Mouse (Mus musculus) liver, embryonic 14.5 days (tissue): ENCODE measurements at regions not wholly inside any gene's neighbourhood (a gene's known extent, or its start where the extent isn't known, plus 50 kb on each side); places are given as distances from the start of the nearest gene placed in this dataset.
"Not testable (repeated sequence)": the region's sequence is repeated elsewhere in the genome, so short reads cannot be mapped to it uniquely, and the experiment has no call there.

Experiments
- ATAC-seq: fragments of 200-750 bp; cut with Nextera tagmentation; 2 replicates; pipeline ENCODE4 v1.8.0; 2017; ENCODE audit warnings: moderate number of reproducible peaks, mild to moderate bottlenecking, moderate library complexity; ENCODE audit not compliant: insufficient read depth
- DNase-seq, 3 experiments: peaks; one replicate each; pipeline ENCODE4 v3.0.0-alpha.2; 2012 to 2013; ENCODE audit warnings: low read depth in 3 of 3, low spot score in 3 of 3
- H3K27ac ChIP-seq: fragments of 300-500 bp; sonication (generic); 2 replicates; pipeline ENCODE4 v1.5.1; 2014; ENCODE audit warnings: moderate library complexity, mild to moderate bottlenecking, control low read depth, inconsistent platforms
- H3K27me3 ChIP-seq: fragments of 300-500 bp; sonication (generic); 2 replicates; pipeline ENCODE4 v1.6.1; 2014; ENCODE audit warnings: mild to moderate bottlenecking, low read length, moderate library complexity; ENCODE audit not compliant: control insufficient read depth, insufficient read depth
- H3K36me3 ChIP-seq: fragments of 300-500 bp; sonication (generic); replicated peaks from 2 replicates; pipeline ENCODE4 v1.6.1; 2014; ENCODE audit warnings: low read depth; ENCODE audit not compliant: control insufficient read depth, insufficient read depth
- H3K4me1 ChIP-seq, 2 experiments: fragments of 200-500 bp in 1 of 2; fragments of 300-500 bp in 1 of 2; sonication (generic) in 1 of 2; replicated peaks; 2 replicates each; pipeline ENCODE4 v1.6.1; 2012 to 2014; ENCODE audit warnings: antibody characterized with exemption in 1 of 2, inconsistent platforms in 1 of 2, low read length in 1 of 2; ENCODE audit not compliant: control insufficient read depth in 2 of 2, insufficient read depth in 2 of 2
- H3K4me2 ChIP-seq: fragments of 300-500 bp; sonication (generic); 2 replicates; pipeline ENCODE4 v1.6.1; 2014; ENCODE audit warnings: low read depth, mild to moderate bottlenecking, control low read depth, moderate library complexity
- H3K4me3 ChIP-seq, 2 experiments: fragments of 200-500 bp in 1 of 2; fragments of 300-500 bp in 1 of 2; sonication (generic) in 1 of 2; 2 replicates each; pipeline ENCODE4 v1.5.1; 2012 to 2014; ENCODE audit warnings: low read depth in 2 of 2, low read length in 2 of 2, mild to moderate bottlenecking in 2 of 2, control low read depth in 1 of 2, inconsistent platforms in 1 of 2, moderate library complexity in 1 of 2; ENCODE audit not compliant: insufficient read depth in 1 of 2
- H3K9ac ChIP-seq: fragments of 300-500 bp; sonication (generic); replicated peaks from 2 replicates; pipeline ENCODE4 v1.6.1; 2014; ENCODE audit warnings: mild to moderate bottlenecking, control low read depth, moderate library complexity
- H3K9me3 ChIP-seq: fragments of 300-500 bp; sonication (generic); 2 replicates; pipeline ENCODE4 v1.6.1; 2016; ENCODE audit warnings: low read length, mixed read lengths; ENCODE audit not compliant: control insufficient read depth
- CTCF ChIP-seq: IDR thresholded peaks from 2 replicates; pipeline ENCODE4 v1.5.1; 2016; ENCODE audit warnings: antibody characterized with exemption, low read depth, control low read depth
- EP300 ChIP-seq: IDR thresholded peaks from 2 replicates; pipeline ENCODE4 v1.6.1; 2016; ENCODE audit warnings: antibody characterized with exemption, low read depth
- WGBS: fragments of 180-500 bp; shearing (Covaris S2); extraction: QIAGEN DNeasy Blood & Tissue Kit; methylation state at CpG from one replicate; pipeline ENCODE4 v1.1.7; 2014; ENCODE audit not compliant: insufficient replicate concordance; 5-methylcytosine and 5-hydroxymethylcytosine counted together

DNA sequence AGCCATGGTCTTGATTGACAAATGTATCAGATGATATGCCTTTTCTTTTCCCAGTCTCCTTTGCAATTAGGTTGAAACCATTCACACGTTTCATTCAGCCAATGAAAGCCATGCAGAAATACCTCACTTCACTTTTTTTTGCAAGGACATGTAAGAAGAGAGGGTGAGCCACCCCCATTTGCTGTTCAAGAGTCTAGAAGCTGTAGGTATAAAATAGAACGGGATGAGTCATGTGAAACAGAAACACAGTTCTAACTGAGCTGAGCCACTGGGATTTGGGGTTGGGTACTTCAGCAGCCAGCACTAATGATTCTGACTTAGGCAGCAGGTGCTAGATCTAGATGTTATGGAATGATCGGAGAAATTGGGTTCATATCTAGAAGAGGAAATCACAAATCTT is 93.9 kb downstream of the Dusp6 start:
- no peaks in the 10 kb centered on the region for H3K9me3 ChIP-seq
- H3K27me3 ChIP-seq = no peaks in the 10 kb centered on the region
- H3K4me2 ChIP-seq = no peak overlapping the region
- DNase-seq (no peak), ATAC-seq (no peak)
- H3K36me3 ChIP-seq = no peaks in the 10 kb centered on the region
- 0 out of 4 replicates have a peak, but pooled peaks cover 0 to 2% of the 10 kb centered on the region in 2 experiments for H3K4me1 ChIP-seq
- TF ChIP-seq CTCF (no peak), EP300 (no peak)
- no peak overlapping the region for H3K27ac ChIP-seq
- 56% methylated on average over 3 of the region's 3 CpGs for WGBS
- H3K9ac ChIP-seq = no peak overlapping the region
- H3K4me3 ChIP-seq = no peak overlapping the region

DNA sequence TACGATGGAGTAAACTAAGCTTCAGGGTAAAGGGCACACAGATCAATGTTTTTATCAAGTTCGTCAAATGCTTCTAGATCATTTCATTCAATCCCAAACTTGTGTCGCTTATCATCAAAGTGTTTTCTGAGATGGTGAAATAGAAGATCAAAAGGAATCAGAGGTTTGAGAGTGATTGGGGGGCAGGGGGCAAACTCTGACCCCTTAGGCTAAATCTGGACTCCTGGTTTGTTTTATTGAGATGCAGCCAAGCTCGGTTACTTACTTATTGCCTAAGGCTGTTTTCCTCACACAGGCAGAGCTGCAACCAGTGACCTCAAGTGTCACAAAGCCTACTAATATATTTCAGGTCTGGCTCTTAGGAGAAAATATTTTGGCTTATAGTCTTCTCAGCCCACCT is 94.3 kb downstream of the Dusp6 start:
- WGBS = 64% methylated on average over 4 of the region's 4 CpGs
- no peaks in the 10 kb centered on the region for H3K36me3 ChIP-seq
- no peaks in the 10 kb centered on the region for H3K27me3 ChIP-seq
- no peak overlapping the region for H3K9ac ChIP-seq
- no peak overlapping the region for H3K4me2 ChIP-seq
- no peak overlapping the region for H3K4me3 ChIP-seq
- H3K4me1 ChIP-seq = 0 out of 4 replicates have a peak, but pooled peaks cover 0 to 2% of the 10 kb centered on the region in 2 experiments
- TF ChIP-seq CTCF (no peak), EP300 (no peak)
- DNase-seq = no peak
- ATAC-seq = no peak
- H3K9me3 ChIP-seq = no peaks in the 10 kb centered on the region
- H3K27ac ChIP-seq = no peak overlapping the region

DNA sequence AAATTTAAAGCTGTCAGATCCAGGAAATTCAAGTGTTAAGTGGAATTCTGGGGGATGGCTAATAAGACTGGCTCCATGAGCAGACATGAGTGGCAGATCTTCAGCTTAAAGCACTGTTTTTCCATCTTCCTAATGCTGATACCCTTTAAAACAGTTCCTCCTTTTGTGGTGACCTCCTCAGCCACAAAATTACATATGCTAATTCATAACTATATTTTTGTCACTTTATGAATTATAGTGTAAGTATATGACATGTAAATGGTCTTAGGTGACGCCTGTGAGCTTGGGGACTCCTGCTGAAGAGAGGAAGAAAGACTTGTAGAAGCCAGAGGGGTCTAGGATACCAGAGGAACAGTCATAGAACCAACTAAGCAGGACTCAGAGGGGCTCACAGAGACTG is 95.2 kb downstream of the Dusp6 start:
- Histone ChIP-seq H3K9me3 (no peaks in the 10 kb centered on the region), H3K4me2 (no peak overlapping the region), H3K27ac (no peak overlapping the region), H3K36me3 (no peaks in the 10 kb centered on the region), H3K4me1 (0 out of 4 replicates have a peak, but pooled peaks cover 0 to 2% of the 10 kb centered on the region in 2 experiments), H3K27me3 (no peaks in the 10 kb centered on the region), H3K9ac (no peak overlapping the region), H3K4me3 (no peak overlapping the region)
- TF ChIP-seq CTCF (no peak), EP300 (no peak)
- DNase-seq (no peak), ATAC-seq (no peak)
- WGBS = 47% methylated on average over 1 of the region's 1 CpGs

DNA sequence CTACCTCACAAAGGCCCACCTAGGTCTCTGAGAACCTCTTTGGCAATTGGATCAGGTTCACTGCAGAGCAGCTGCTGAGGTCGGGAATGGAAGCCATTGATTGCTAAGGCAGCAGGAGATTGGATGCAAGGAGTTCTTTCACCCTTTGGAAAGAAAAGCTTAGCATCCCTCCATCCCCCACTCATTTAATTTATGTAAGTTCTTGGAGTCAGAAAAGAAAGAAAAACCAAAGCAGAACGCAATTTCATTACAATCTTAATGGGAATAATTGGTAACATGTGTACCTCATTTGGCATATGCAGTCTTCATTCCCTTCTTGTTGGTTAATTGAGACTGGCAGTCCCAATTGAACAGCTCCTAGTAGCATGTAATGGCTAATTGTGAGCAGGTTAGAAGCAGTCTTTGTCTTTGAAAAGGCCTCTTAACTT is 96.4 kb downstream of the Dusp6 start:
- H3K9ac ChIP-seq = no peak overlapping the region
- 55% methylated on average over 2 of the region's 2 CpGs for WGBS
- no peak overlapping the region for H3K4me3 ChIP-seq
- H3K9me3 ChIP-seq = no peaks in the 10 kb centered on the region
- ATAC-seq = no peak
- H3K27ac ChIP-seq = no peak overlapping the region
- H3K27me3 ChIP-seq = no peaks in the 10 kb centered on the region
- H3K4me2 ChIP-seq = no peak overlapping the region
- TF ChIP-seq CTCF = no peak
- no peak for TF ChIP-seq EP300
- no peaks in the 10 kb centered on the region for H3K4me1 ChIP-seq
- no peak for DNase-seq
- no peaks in the 10 kb centered on the region for H3K36me3 ChIP-seq

DNA sequence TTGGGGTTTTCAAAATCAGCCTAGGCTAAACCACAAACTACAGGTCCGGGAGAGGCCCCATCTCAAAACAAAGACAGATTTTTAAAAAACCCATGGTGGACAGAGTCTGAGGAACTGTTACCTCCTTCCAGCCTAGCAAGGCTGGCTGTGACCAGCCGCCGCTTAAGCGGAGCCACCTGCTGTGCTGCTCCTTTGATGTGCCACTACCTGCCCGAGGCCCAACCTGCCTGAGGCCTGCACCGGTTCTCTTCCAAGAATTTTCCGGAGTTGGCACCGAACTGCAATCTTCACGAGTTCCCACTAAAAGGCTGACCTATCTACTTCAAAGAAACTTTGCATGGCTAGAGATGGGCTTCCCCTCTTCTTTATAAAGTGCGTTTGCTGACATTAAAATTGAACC is 97.6 kb downstream of the Dusp6 start:
- not testable (repeated sequence) for ATAC-seq, H3K27me3 ChIP-seq
- WGBS = 49% methylated on average over 10 of the region's 10 CpGs

More for the DNA sequence above, 97.6 kb downstream of the Dusp6 start:
- not testable (repeated sequence) for H3K4me1 ChIP-seq, H3K4me3 ChIP-seq, H3K9me3 ChIP-seq, DNase-seq, H3K4me2 ChIP-seq, H3K27ac ChIP-seq, H3K9ac ChIP-seq, H3K36me3 ChIP-seq
